Mouse (Mus musculus) C2C12 (cell line): ENCODE measurements at regions not wholly inside any gene's neighbourhood (a gene's known extent, or its start where the extent isn't known, plus 50 kb on each side); places are given as distances from the start of the nearest gene placed in this dataset.
"Not testable (repeated sequence)": the region's sequence is repeated elsewhere in the genome, so short reads cannot be mapped to it uniquely, and the experiment has no call there.

ENCODE experiments used
- H3K27me3 ChIP-seq: one replicate; pipeline ENCODE4 v1.6.1; 2011; ENCODE audit not compliant: control insufficient read depth, insufficient read depth, insufficient read length
- H3K36me3 ChIP-seq: one replicate; pipeline ENCODE4 v1.6.1; 2011; ENCODE audit not compliant: control insufficient read depth, insufficient read depth
- H3K4me3 ChIP-seq: one replicate; pipeline ENCODE4 v1.5.1; 2011; ENCODE audit warnings: mild to moderate bottlenecking, control low read depth; ENCODE audit not compliant: poor library complexity, insufficient read depth, severe bottlenecking
- H3K79me2 ChIP-seq: one replicate; pipeline ENCODE4 v1.6.1; 2011; ENCODE audit not compliant: control insufficient read depth, insufficient read depth
- H3K79me3 ChIP-seq: one replicate; pipeline ENCODE4 v1.6.1; 2011; ENCODE audit warnings: low read depth, control low read depth
- H3ac ChIP-seq: one replicate; pipeline ENCODE3; 2011; ENCODE audit warnings: low read depth; ENCODE audit not compliant: control insufficient read depth, insufficient read length
- CEBPB ChIP-seq: IDR thresholded peaks from one replicate; pipeline ENCODE4 v1.6.1; 2011; ENCODE audit warnings: low read depth, mild to moderate bottlenecking, control low read depth, moderate library complexity
- CTCF ChIP-seq: IDR thresholded peaks from one replicate; pipeline ENCODE4 v1.5.1; 2011; ENCODE audit not compliant: control insufficient read depth, insufficient read depth, insufficient read length
- FOSL1 ChIP-seq: IDR thresholded peaks from one replicate; pipeline ENCODE4 v1.8.0; 2011; ENCODE audit warnings: mild to moderate bottlenecking, low read length; ENCODE audit not compliant: poor library complexity, insufficient read depth, severe bottlenecking
- MAX ChIP-seq: IDR thresholded peaks from one replicate; pipeline ENCODE4 v1.6.1; 2011; ENCODE audit warnings: mild to moderate bottlenecking, control low read depth
- MYOD1 ChIP-seq: IDR thresholded peaks from one replicate; pipeline ENCODE4 v1.6.1; 2011; ENCODE audit warnings: low read depth; ENCODE audit not compliant: control insufficient read depth, insufficient read length
- MYOG ChIP-seq: IDR thresholded peaks from one replicate; pipeline ENCODE4 v1.6.1; 2011; ENCODE audit not compliant: control insufficient read depth, insufficient read length; ENCODE audit errors: extremely low read depth
- USF1 ChIP-seq: IDR thresholded peaks from one replicate; pipeline ENCODE4 v1.6.1; 2011; ENCODE audit warnings: low read depth, mild to moderate bottlenecking, control low read depth, moderate library complexity

GRCm38 (mm10) chr16:29918396-29918795 is 145.8 kb upstream of the Hes1 start:
- Histone ChIP-seq H3ac (no peak overlapping the region), H3K27me3 (no peaks in the 10 kb centered on the region), H3K4me3 (no peak overlapping the region), H3K79me3 (no peaks in the 10 kb centered on the region), H3K79me2 (no peaks in the 10 kb centered on the region), H3K36me3 (no peaks in the 10 kb centered on the region)
- TF ChIP-seq MYOD1 (no peak), CEBPB (no peak), FOSL1 (no peak), MAX (no peak), CTCF (no peak), USF1 (no peak), MYOG (no peak)

- Histone ChIP-seq H3ac (no peak overlapping the region), H3K27me3 (no peaks in the 10 kb centered on the region), H3K79me2 (no peaks in the 10 kb centered on the region), H3K79me3 (no peaks in the 10 kb centered on the region), H3K4me3 (no peak overlapping the region), H3K36me3 (no peaks in the 10 kb centered on the region)
- TF ChIP-seq FOSL1, result no peak
- TF ChIP-seq CEBPB, result no peak
- TF ChIP-seq CTCF, result no peak
- no peak for TF ChIP-seq MAX
- TF ChIP-seq MYOG, result no peak
- no peak for TF ChIP-seq USF1
- TF ChIP-seq MYOD1, result no peak
Observed at GRCm38 (mm10) chr16:29920940-29921339, 143.2 kb upstream of the Hes1 start.

- Histone ChIP-seq H3K4me3 (no peak overlapping the region), H3K27me3 (no peaks in the 10 kb centered on the region), H3ac (no peak overlapping the region), H3K79me3 (no peaks in the 10 kb centered on the region), H3K79me2 (no peaks in the 10 kb centered on the region), H3K36me3 (no peaks in the 10 kb centered on the region)
- no peak for TF ChIP-seq FOSL1
- no peak for TF ChIP-seq USF1
- TF ChIP-seq MYOG, result no peak
- TF ChIP-seq MYOD1, result no peak
- no peak for TF ChIP-seq MAX
- no peak for TF ChIP-seq CEBPB
- no peak for TF ChIP-seq CTCF
Observed at GRCm38 (mm10) chr16:29921385-29921784, 142.8 kb upstream of the Hes1 start.

GRCm38 (mm10) chr16:29927276-29927675 is 136.9 kb upstream of the Hes1 start:
- H3K79me3 ChIP-seq, H3K36me3 ChIP-seq, H3K4me3 ChIP-seq, H3K27me3 ChIP-seq, H3K79me2 ChIP-seq, H3ac ChIP-seq: not testable (repeated sequence)

- TF ChIP-seq MYOD1 (no peak), MYOG (no peak), MAX (no peak), USF1 (no peak), FOSL1 (no peak), CTCF (no peak), CEBPB (no peak)
- H3K27me3 ChIP-seq, result no peaks in the 10 kb centered on the region
- no peak overlapping the region for H3ac ChIP-seq
- no peak overlapping the region for H3K4me3 ChIP-seq
- H3K79me2 ChIP-seq, result no peaks in the 10 kb centered on the region
- no peaks in the 10 kb centered on the region for H3K79me3 ChIP-seq
- no peaks in the 10 kb centered on the region for H3K36me3 ChIP-seq
Observed at GRCm38 (mm10) chr16:29928291-29928690, 135.9 kb upstream of the Hes1 start.

GRCm38 (mm10) chr16:29931746-29932351 is 132.3 kb upstream of the Hes1 start:
- TF ChIP-seq USF1 (no peak), MAX (no peak), CTCF (no peak), MYOG (no peak), FOSL1 (no peak), CEBPB (no peak), MYOD1 (no peak)
- no peak overlapping the region for H3K4me3 ChIP-seq
- H3K79me2 ChIP-seq, result no peaks in the 10 kb centered on the region
- H3ac ChIP-seq, result no peak overlapping the region
- no peaks in the 10 kb centered on the region for H3K27me3 ChIP-seq
- H3K79me3 ChIP-seq, result no peaks in the 10 kb centered on the region
- H3K36me3 ChIP-seq, result no peaks in the 10 kb centered on the region
